Mouse (Mus musculus) hematopoietic stem cell, adult 5-6 weeks (primary cell): Measurements from ENCODE around the gene Tmod1. TPM values are rescaled to one million over a fixed set of nuclear protein-coding genes. Genes with fewer than 3 reads are reported as not detected.

Source experiments
- ATAC-seq, 2 experiments: fragments of 125-278 bp in 1 of 2; replicated peaks in 1 of 2; 2 replicates each; pipeline ENCODE4 v1.8.0; 2016 to 2017; ENCODE audit warnings: inconsistent platforms in 2 of 2, mild to moderate bottlenecking in 2 of 2, moderate number of reproducible peaks in 2 of 2, low read depth in 1 of 2, moderate TSS enrichment in 1 of 2; ENCODE audit not compliant: low FRiP score in 2 of 2, poor library complexity in 2 of 2, severe bottlenecking in 2 of 2, insufficient read depth in 1 of 2, low TSS enrichment in 1 of 2
- total RNA-seq: library from RNA; stranded (forward); fragments of 172-1452, 232-1000 nt; gene quantifications from 2 replicates; pipeline ENCODE4 v1.2.3, GENCODE M21; 2017

Tmod1 gene
- total RNA-seq, 1 experiment from 2014 or later: 0.10 TPM

- ATAC-seq: no peak
Measured at GRCm38 (mm10) chr4:46151903-46152544, 113.3 kb downstream of the Tmod1 start.

DNA sequence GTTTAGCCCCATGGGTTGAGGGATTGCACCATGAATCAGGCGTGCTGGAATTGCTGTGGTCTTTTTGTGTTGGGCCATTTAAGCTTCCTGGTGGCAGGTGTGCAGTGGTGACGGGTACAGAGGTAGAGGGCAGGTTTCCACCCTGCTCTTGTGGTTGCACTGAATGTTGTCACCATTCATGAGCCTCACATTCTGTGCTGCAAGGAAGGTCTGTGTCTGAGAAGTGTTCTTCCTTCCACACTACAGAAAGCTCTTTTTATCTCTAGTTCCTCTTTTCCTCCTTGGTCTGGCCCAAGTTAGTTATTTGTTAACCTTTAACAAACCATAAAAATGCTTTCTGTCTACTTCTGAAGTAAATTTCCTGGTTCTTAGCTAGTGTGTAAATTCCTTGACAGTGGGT lies 125.3 kb downstream of the Tmod1 start:
- ATAC-seq: peak; percentile 27 to 70; a peak in 2 of 4 replicates

Other genes starting within 250 kb of the Tmod1 start
- gene Aldh1b1, start 239.9 kb upstream of the Tmod1 start, total RNA-seq: 19.1 and 19.5 TPM in 2 replicates
- not detected in 2 replicates for gene Igfbpl1, start 212.0 kb upstream of the Tmod1 start, total RNA-seq
- not detected in 2 replicates for gene Stra6l, start 190.3 kb upstream of the Tmod1 start, total RNA-seq
- gene Ccdc180, start 148.6 kb upstream of the Tmod1 start, total RNA-seq: 0.25 TPM in 1 of 2 replicates, not detected in the other
- 14.4 and 15.2 TPM in 2 replicates for gene Tdrd7, start 73.6 kb upstream of the Tmod1 start, total RNA-seq
- 74.3 and 104 TPM in 2 replicates for gene Ncbp1, start 99.7 kb downstream of the Tmod1 start, total RNA-seq
- 24.7 and 29.0 TPM in 2 replicates for gene Tstd2, start 99.8 kb downstream of the Tmod1 start, total RNA-seq
- 59.0 and 61.1 TPM in 2 replicates for gene Xpa, start 157.4 kb downstream of the Tmod1 start, total RNA-seq